Mouse (Mus musculus) heart, embryonic 15.5 days (tissue): ENCODE measurements around the gene Smoc1. TPM values are rescaled to one million over a fixed set of nuclear protein-coding genes. Genes with fewer than 3 reads are reported as not detected.

ENCODE experiments used
- ATAC-seq: fragments of 200-750 bp; cut with Nextera tagmentation; replicated peaks from 2 replicates; pipeline ENCODE4 v1.8.0; 2017; ENCODE audit warnings: low read depth, moderate TSS enrichment; ENCODE audit not compliant: insufficient number of reproducible peaks, insufficient read depth, low FRiP score
- H3K27ac ChIP-seq: fragments of 300-500 bp; sonication (generic); 2 replicates; pipeline ENCODE4 v1.5.1; 2015; ENCODE audit warnings: mild to moderate bottlenecking, inconsistent platforms
- H3K27me3 ChIP-seq: fragments of 300-500 bp; sonication (generic); 2 replicates; pipeline ENCODE4 v1.6.1; 2015; ENCODE audit warnings: inconsistent platforms
- H3K36me3 ChIP-seq: fragments of 300-500 bp; sonication (generic); 2 replicates; pipeline ENCODE4 v1.6.1; 2015; ENCODE audit warnings: mild to moderate bottlenecking, inconsistent platforms
- H3K4me1 ChIP-seq: fragments of 300-500 bp; sonication (generic); replicated peaks from 2 replicates; pipeline ENCODE4 v1.6.1; 2015; ENCODE audit warnings: inconsistent platforms
- H3K4me2 ChIP-seq: fragments of 300-500 bp; sonication (generic); 2 replicates; pipeline ENCODE4 v1.6.1; 2015; ENCODE audit warnings: inconsistent platforms, mild to moderate bottlenecking, moderate library complexity
- H3K4me3 ChIP-seq: fragments of 300-500 bp; sonication (generic); 2 replicates; pipeline ENCODE4 v1.5.1; 2015; ENCODE audit warnings: mild to moderate bottlenecking, inconsistent platforms
- H3K9ac ChIP-seq: fragments of 300-500 bp; sonication (generic); 2 replicates; pipeline ENCODE4 v1.6.1; 2015; ENCODE audit warnings: mild to moderate bottlenecking, inconsistent platforms
- H3K9me3 ChIP-seq: fragments of 300-500 bp; sonication (generic); replicated peaks from 2 replicates; pipeline ENCODE4 v1.6.1; 2016; ENCODE audit warnings: inconsistent platforms
- WGBS: fragments of 180-500 bp; shearing (Covaris S2); methylation state at CpG from one replicate; pipeline ENCODE4 v1.1.7; 2015; ENCODE audit warnings: mixed read lengths; 5-methylcytosine and 5-hydroxymethylcytosine counted together
- polyA plus RNA-seq: library from polyadenylated mRNA; unstranded; fragments of >200 nt; fragmentation: Nextera tagmentation; extraction: Ambion mirVana; gene quantifications from 2 replicates; pipeline ENCODE4 v1.2.1, GENCODE M21; 2015

Smoc1 gene
- polyA plus RNA-seq, 1 experiment from 2014 or later: 7.0 TPM

DNA sequence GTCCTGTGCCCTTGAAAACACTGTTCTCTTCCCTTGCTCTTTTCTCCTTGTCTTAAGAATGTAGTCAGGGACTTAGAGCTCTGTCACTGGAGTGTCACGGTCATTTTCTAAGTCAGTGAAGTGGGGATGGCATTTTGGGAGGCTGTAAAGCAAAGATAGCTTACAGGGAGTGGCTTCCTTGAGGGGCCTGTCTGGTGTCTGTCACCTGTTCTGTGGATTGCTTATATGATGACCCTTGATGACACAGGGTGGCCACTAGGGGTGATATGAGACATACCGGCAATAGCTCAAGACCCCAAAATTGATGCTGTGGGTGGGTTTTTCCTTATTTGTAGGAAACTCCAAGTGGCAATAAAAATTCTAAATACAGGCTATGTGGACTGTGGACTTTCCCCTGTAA, 141.9 kb downstream of the Smoc1 start:
- WGBS: 60% methylated on average over 2 of the region's 2 CpGs
- no peak for ATAC-seq
- Histone ChIP-seq H3K36me3 (no peaks in the 10 kb centered on the region), H3K27me3 (no peaks in the 10 kb centered on the region), H3K4me2 (no peak overlapping the region), H3K4me1 (no peaks in the 10 kb centered on the region), H3K9ac (no peak overlapping the region), H3K4me3 (no peak overlapping the region), H3K9me3 (no peaks in the 10 kb centered on the region), H3K27ac (no peak overlapping the region)

DNA sequence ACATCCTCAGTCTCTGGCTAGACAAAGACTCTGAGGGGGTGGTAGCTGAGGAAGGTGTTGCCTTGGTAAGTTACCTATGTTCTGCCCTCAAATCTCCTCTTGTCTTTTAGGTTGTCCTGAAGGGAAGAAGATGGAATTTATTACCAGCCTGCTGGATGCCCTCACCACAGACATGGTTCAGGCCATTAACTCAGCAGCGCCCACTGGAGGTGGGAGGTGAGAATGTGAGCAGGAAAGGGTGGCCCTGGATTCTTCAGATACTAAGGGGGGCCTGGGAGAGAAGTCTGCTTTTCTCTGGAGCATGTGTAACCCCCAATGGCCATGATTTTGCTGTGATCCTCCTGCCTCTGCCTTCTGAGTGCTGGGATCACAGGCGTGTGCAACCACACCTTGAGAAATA, 143.5 kb downstream of the Smoc1 start:
- Histone ChIP-seq H3K27me3 (no peaks in the 10 kb centered on the region), H3K4me2 (no peak overlapping the region), H3K36me3 (no peaks in the 10 kb centered on the region), H3K9me3 (no peaks in the 10 kb centered on the region), H3K9ac (no peak overlapping the region), H3K4me3 (no peak overlapping the region), H3K27ac (no peak overlapping the region), H3K4me1 (no peaks in the 10 kb centered on the region)
- 62% methylated on average over 2 of the region's 2 CpGs for WGBS
- no peak for ATAC-seq

GRCm38 (mm10) chr12:81173011-81173410, 146.4 kb downstream of the Smoc1 start:
- Histone ChIP-seq H3K36me3 (no peaks in the 10 kb centered on the region), H3K4me1 (no peaks in the 10 kb centered on the region), H3K4me3 (no peak overlapping the region), H3K27ac (no peak overlapping the region), H3K4me2 (no peak overlapping the region), H3K9me3 (no peaks in the 10 kb centered on the region), H3K9ac (no peak overlapping the region), H3K27me3 (no peaks in the 10 kb centered on the region)
- no peak for ATAC-seq
- WGBS: 76% methylated on average over 3 of the region's 3 CpGs

GRCm38 (mm10) chr12:81173893-81174292, 147.3 kb downstream of the Smoc1 start:
- H3K9me3 ChIP-seq: no peaks in the 10 kb centered on the region
- H3K27ac ChIP-seq: no peak overlapping the region
- H3K4me2 ChIP-seq: no peak overlapping the region
- no peak overlapping the region for H3K4me3 ChIP-seq
- no peaks in the 10 kb centered on the region for H3K4me1 ChIP-seq
- no peak for ATAC-seq
- WGBS: 81% methylated on average over 4 of the region's 4 CpGs
- H3K27me3 ChIP-seq: no peaks in the 10 kb centered on the region
- no peak overlapping the region for H3K9ac ChIP-seq
- H3K36me3 ChIP-seq: no peaks in the 10 kb centered on the region

DNA sequence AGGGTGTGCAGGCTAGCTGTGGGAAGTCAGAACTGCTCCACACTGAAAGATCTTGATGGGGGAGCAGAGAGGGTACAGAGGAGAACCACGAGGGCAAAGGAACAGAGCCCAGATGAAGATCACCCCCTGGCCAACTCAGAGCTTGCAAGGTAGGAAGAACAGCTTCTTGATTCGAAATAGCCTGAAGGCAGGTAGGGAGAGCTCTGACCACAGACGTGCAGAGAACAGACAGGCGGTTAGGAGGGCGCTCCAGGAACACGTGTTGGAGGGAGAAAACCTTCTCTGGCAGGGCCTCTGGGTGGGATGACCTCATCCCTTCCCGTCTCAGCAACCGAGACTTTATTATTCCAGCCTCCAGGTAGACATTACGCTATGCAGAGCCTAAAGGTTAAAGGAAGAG, 148.6 kb downstream of the Smoc1 start:
- no peak overlapping the region for H3K9ac ChIP-seq
- no peaks in the 10 kb centered on the region for H3K36me3 ChIP-seq
- no peak overlapping the region for H3K4me2 ChIP-seq
- no peaks in the 10 kb centered on the region for H3K27me3 ChIP-seq
- no peak overlapping the region for H3K4me3 ChIP-seq
- H3K9me3 ChIP-seq: no peaks in the 10 kb centered on the region
- no peak for ATAC-seq
- H3K4me1 ChIP-seq: no peaks in the 10 kb centered on the region
- WGBS: 53% methylated on average over 9 of the region's 9 CpGs
- no peak overlapping the region for H3K27ac ChIP-seq

- Histone ChIP-seq H3K9me3 (no peaks in the 10 kb centered on the region), H3K4me1 (no peaks in the 10 kb centered on the region), H3K4me2 (no peak overlapping the region), H3K9ac (no peak overlapping the region), H3K36me3 (no peaks in the 10 kb centered on the region), H3K27ac (no peak overlapping the region), H3K27me3 (no peaks in the 10 kb centered on the region), H3K4me3 (no peak overlapping the region)
- 61% methylated on average over 3 of the region's 3 CpGs for WGBS
- ATAC-seq: no peak
These were observed 155.5 kb downstream of the Smoc1 start for GRCm38 (mm10) chr12:81182073-81182472.

DNA sequence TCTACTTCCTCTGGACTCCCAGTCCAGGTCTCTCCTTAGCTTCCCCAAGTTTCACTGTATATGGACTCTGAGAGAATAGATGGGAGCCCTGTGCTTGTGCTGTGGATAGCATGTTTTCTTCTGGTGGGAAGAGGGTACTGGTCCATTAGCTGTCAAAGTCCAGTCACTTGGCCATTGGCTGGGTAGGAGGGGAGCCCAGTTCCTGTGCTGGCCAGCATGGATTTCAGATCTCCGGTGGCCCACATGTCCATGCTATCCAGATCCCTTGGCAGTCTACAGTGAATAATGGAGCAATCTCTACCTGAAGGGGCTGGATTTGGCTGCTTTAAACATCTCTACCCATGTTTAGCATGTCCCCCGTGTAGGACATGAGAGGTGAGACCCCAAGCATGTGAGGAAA, 158.4 kb downstream of the Smoc1 start:
- Histone ChIP-seq H3K4me1 (no peaks in the 10 kb centered on the region), H3K4me3 (no peak overlapping the region)

DNA sequence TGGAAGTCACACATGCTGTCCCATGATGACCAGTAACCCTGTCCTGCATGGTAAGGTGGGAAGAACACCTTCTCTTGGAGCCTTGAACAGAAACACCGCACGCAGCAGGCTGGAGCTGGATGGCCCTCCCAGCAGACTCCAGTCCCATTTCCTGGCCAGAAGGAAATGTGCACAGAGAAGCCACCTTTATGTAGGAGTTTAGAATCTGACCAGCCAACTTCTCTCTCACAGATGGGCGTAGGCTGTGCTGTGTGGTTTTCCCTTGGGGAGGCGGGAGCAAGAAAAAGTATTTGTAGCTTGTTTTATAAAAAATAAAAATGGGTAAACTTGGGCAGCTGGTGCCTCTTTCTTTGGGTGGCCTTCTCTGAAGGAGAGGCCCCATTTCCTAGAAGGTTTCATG, 159.5 kb downstream of the Smoc1 start:
- Histone ChIP-seq H3K4me3 (no peak overlapping the region), H3K4me1 (no peaks in the 10 kb centered on the region), H3K27ac (no peak overlapping the region), H3K4me2 (no peak overlapping the region), H3K27me3 (no peaks in the 10 kb centered on the region), H3K36me3 (no peaks in the 10 kb centered on the region), H3K9ac (no peak overlapping the region), H3K9me3 (no peaks in the 10 kb centered on the region)
- ATAC-seq: no peak
- 86% methylated on average over 4 of the region's 4 CpGs for WGBS

More for the DNA sequence above, 158.4 kb downstream of the Smoc1 start:
- H3K36me3 ChIP-seq: no peaks in the 10 kb centered on the region
- 73% methylated on average over 2 of the region's 2 CpGs for WGBS
- no peak overlapping the region for H3K4me2 ChIP-seq
- ATAC-seq: no peak
- no peak overlapping the region for H3K27ac ChIP-seq
- H3K27me3 ChIP-seq: no peaks in the 10 kb centered on the region
- no peaks in the 10 kb centered on the region for H3K9me3 ChIP-seq
- no peak overlapping the region for H3K9ac ChIP-seq

DNA sequence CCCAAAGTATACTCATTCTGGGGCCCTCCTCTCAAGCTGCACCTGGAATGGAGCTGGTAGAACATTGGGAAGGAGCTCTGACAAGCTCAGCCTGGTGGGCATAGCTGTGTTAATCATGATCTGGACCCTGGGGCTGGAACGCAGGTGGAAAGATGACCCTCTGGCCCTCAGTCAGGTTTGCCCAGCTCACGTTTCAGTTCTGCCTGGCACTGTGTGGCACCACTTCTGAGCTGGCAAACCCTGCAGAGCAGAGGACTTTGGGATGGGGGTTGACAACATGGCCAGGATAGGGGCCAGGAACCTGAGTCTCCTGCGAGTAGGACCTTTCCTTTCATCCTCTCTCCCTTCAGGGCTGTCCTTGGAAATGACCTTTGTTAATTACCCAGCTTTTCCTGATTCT, 160.1 kb downstream of the Smoc1 start:
- 74% methylated on average over 3 of the region's 3 CpGs for WGBS
- Histone ChIP-seq H3K4me2 (no peak overlapping the region), H3K9me3 (no peaks in the 10 kb centered on the region), H3K9ac (no peak overlapping the region), H3K36me3 (no peaks in the 10 kb centered on the region), H3K4me1 (no peaks in the 10 kb centered on the region), H3K4me3 (no peak overlapping the region), H3K27me3 (no peaks in the 10 kb centered on the region), H3K27ac (no peak overlapping the region)
- no peak for ATAC-seq

GRCm38 (mm10) chr12:81188423-81188822, 161.8 kb downstream of the Smoc1 start:
- no peaks in the 10 kb centered on the region for H3K36me3 ChIP-seq
- H3K9me3 ChIP-seq: no peaks in the 10 kb centered on the region
- H3K9ac ChIP-seq: no peak overlapping the region
- H3K4me1 ChIP-seq: no peaks in the 10 kb centered on the region
- no peaks in the 10 kb centered on the region for H3K27me3 ChIP-seq
- 68% methylated on average over 3 of the region's 3 CpGs for WGBS
- H3K4me3 ChIP-seq: no peak overlapping the region
- no peak for ATAC-seq
- H3K27ac ChIP-seq: no peak overlapping the region
- H3K4me2 ChIP-seq: no peak overlapping the region

- Histone ChIP-seq H3K27me3 (no peaks in the 10 kb centered on the region), H3K9ac (no peak overlapping the region), H3K36me3 (no peaks in the 10 kb centered on the region), H3K4me2 (no peak overlapping the region), H3K9me3 (no peaks in the 10 kb centered on the region), H3K4me3 (no peak overlapping the region), H3K4me1 (no peaks in the 10 kb centered on the region), H3K27ac (no peak overlapping the region)
- 85% methylated on average over 4 of the region's 4 CpGs for WGBS
- no peak for ATAC-seq
These were observed 162.4 kb downstream of the Smoc1 start for GRCm38 (mm10) chr12:81188996-81189395.

DNA sequence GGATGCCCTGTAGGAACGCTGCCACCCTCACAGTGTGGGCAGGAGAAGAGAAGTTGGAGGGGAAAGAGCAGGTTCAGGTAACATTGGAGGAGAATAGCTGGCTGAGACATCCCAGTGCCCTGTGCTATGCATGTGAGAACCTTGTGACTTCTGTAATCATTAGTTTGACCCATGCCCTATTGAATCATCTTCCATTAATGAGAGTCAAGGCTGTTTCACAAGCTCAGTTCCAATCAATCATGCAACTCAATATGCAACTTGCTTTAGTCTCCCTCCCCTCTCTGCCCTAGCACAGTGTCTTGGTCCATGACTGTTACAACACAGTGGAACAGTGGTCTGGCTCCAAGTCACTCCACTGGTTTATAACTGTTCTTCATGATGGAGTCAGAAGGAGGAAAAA, 163.0 kb downstream of the Smoc1 start:
- Histone ChIP-seq H3K4me2 (no peak overlapping the region), H3K27ac (no peak overlapping the region), H3K36me3 (no peaks in the 10 kb centered on the region), H3K4me1 (no peaks in the 10 kb centered on the region), H3K27me3 (no peaks in the 10 kb centered on the region), H3K9ac (no peak overlapping the region), H3K9me3 (no peaks in the 10 kb centered on the region), H3K4me3 (no peak overlapping the region)
- no peak for ATAC-seq
- WGBS: 67% methylated on average over 1 of the region's 1 CpGs

- Histone ChIP-seq H3K9me3 (no peaks in the 10 kb centered on the region), H3K36me3 (no peaks in the 10 kb centered on the region), H3K27me3 (no peaks in the 10 kb centered on the region)
These were observed 167.4 kb downstream of the Smoc1 start for GRCm38 (mm10) chr12:81193968-81194367.

More at GRCm38 (mm10) chr12:81193968-81194367, 167.4 kb downstream of the Smoc1 start:
- H3K4me1 ChIP-seq: no peaks in the 10 kb centered on the region
- H3K9ac ChIP-seq: no peak overlapping the region
- WGBS: 75% methylated on average over 2 of the region's 2 CpGs
- no peak overlapping the region for H3K4me3 ChIP-seq
- H3K4me2 ChIP-seq: no peak overlapping the region
- no peak overlapping the region for H3K27ac ChIP-seq
- ATAC-seq: no peak
